Mouse (Mus musculus) stomach, postnatal 0 days (tissue): ENCODE measurements around the gene Hist2h2bb.
"Not testable (repeated sequence)": the region's sequence is repeated elsewhere in the genome, so short reads cannot be mapped to it uniquely, and the experiment has no call there.

Experiments
- CTCF ChIP-seq: IDR thresholded peaks from 2 replicates; pipeline ENCODE4 v1.5.1; 2016; ENCODE audit warnings: antibody characterized with exemption, low read depth, mild to moderate bottlenecking, moderate library complexity
- EP300 ChIP-seq: optimal IDR thresholded peaks from 2 replicates; pipeline ENCODE3; 2016; ENCODE audit warnings: antibody characterized with exemption

DNA sequence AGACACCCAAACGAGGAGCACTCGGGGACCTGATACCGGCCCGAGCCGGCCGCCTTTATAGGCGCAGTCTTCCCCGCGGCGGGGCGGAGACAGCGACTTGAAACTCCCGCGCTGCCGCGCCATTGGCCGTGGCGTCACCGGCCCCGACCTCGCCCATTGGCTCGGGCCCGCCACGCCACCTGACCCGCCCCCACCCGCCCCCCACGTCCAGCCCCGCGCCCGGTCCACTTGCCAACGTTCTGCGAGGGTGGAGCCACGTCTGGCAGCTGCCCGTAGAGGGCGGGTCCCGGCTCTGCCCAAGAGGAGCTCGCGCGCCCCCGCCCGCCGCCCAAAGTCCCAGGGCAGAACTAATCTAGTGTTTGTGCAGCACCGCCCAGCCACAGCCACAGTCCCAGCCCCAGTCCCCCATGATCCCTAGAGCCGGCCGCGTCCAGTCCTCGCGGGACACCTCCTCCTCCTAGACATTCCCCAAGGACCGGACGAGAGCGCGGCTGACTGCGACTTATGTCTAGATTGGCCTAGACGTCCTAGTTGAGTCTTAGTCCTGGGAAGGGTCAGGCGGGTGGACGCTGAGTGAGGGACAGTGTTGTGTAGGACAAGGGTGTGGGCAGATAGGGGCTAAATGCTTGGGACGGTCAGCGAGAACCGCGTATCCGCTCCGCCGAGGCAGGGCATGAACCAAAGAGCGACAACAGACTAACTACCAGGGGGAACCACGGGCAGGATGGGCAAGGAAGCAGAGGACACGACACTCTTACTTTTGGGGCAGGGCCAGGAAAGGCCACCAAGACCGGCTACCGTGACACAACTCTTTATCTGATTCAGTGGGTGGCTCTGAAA lies 30.4 kb upstream of the Hist2h2bb start, which contains the start of gene Hist2h3c2:
- not testable (repeated sequence) for TF ChIP-seq CTCF, EP300
